In the genomic region with DNA sequence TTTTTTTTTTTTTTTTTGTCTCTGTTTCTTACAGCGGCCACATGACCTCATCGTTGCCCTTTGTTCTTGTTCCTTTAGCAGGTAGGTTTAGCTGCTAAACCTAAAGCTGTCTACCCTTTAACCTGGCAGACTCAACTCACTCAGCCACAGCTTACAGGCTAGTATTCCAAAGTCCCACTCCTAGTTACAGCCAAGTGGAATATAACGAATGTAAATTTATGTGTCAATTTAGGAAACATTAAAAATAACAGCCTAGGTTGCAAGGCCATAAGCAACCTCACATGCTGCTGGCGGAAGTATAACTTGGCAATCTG, we compare ENCODE assay signal across 19 mouse cellular contexts.
DNase-seq lines count a peak whose midpoint lies in the region; ATAC-seq lines count a peak whose summit lies in the region.
"Had no signal": no experiment of that assay in that cellular context is flagged by ENCODE, and none has a peak within 500 bp of the region (broad histone marks: within the 10 kb centered on the region; RNA-seq: fewer than 3 reads in every experiment).

No protein-coding gene starts in this region.

- H3K4me1 ChIP-seq in hindbrain, embryonic 12.5 days, result 0 out of 2 replicates have a peak, but pooled peaks cover 5% of the 10 kb centered on the region
- no peaks in the 10 kb centered on the region for H3K4me1 ChIP-seq in hindbrain, embryonic 14.5 days (replicated peaks; ENCODE audit: control insufficient read depth, insufficient read depth, low read length)
- peaks cover 12% of the 10 kb centered on the region for H3K4me1 ChIP-seq in neural tube, embryonic 13.5 days (replicated peaks)
- H3K4me1 ChIP-seq in midbrain, embryonic 11.5 days (ENCODE audit: control insufficient read depth, insufficient read depth, low read length), result peaks cover 5% of the 10 kb centered on the region; the same call in 1 of the 2 replicates

- H3K36me3 ChIP-seq in hindbrain, embryonic 12.5 days, result no peaks in the 10 kb centered on the region
- no peaks in the 10 kb centered on the region for H3K36me3 ChIP-seq in hindbrain, embryonic 14.5 days (replicated peaks; ENCODE audit: control insufficient read depth, insufficient read depth)
- H3K36me3 ChIP-seq in neural tube, embryonic 13.5 days, result no peaks in the 10 kb centered on the region
- H3K36me3 ChIP-seq in midbrain, embryonic 11.5 days (ENCODE audit: control insufficient read depth, insufficient read depth, low read length), result no peaks in the 10 kb centered on the region
- H3K36me3 ChIP-seq: heart, embryonic 15.5 days; hindbrain, embryonic 13.5 days had no signal

- 46% methylated on average over 4 of the region's 4 CpGs for WGBS in hindbrain, embryonic 12.5 days
- WGBS in hindbrain, embryonic 14.5 days, result 36% methylated on average over 4 of the region's 4 CpGs
- 35% methylated on average over 4 of the region's 4 CpGs for WGBS in neural tube, embryonic 13.5 days
- 49% methylated on average over 4 of the region's 4 CpGs for WGBS in midbrain, embryonic 11.5 days

- no peak for DNase-seq in hindbrain, embryonic 14.5 days (ENCODE audit: low spot score)
- DNase-seq in neural tube, embryonic 10.5 days (ENCODE audit: extremely low spot score, low spot score), result no peak
- DNase-seq in midbrain, embryonic 11.5 days (ENCODE audit: low spot score, missing footprints), result peak; percentile 90
- no peak for DNase-seq in embryo, embryonic 10.5 days (ENCODE audit: low spot score)
- DNase-seq in yolk sac, embryonic 10.5 days (ENCODE audit: low spot score), result no peak
- DNase-seq: adrenal gland, postnatal 36 days; B cell, adult 2 months; cerebellum, adult 9-10 months; liver; lung, embryonic 14.5 days; lung, postnatal 4 days; thymus, postnatal 4 days had no signal

- H3K27ac ChIP-seq in hindbrain, embryonic 12.5 days, result no peak overlapping the region
- no peak overlapping the region for H3K27ac ChIP-seq in hindbrain, embryonic 14.5 days
- H3K27ac ChIP-seq in neural tube, embryonic 13.5 days (replicated peaks), result 0 out of 2 replicates have a peak overlapping the region, but pooled peaks have one; percentile 9
- peak overlapping the region; percentile 35; the same call in 1 of the 2 replicates for H3K27ac ChIP-seq in midbrain, embryonic 11.5 days (ENCODE audit: low read depth, low read length)
- H3K27ac ChIP-seq: heart, embryonic 15.5 days; layer of hippocampus, adult 2 months had no signal

- H3K9me3 ChIP-seq in hindbrain, embryonic 12.5 days (replicated peaks), result no peaks in the 10 kb centered on the region
- H3K9me3 ChIP-seq in hindbrain, embryonic 14.5 days (ENCODE audit: control insufficient read depth, low read length), result no peaks in the 10 kb centered on the region
- H3K9me3 ChIP-seq in neural tube, embryonic 13.5 days, result no peaks in the 10 kb centered on the region
- H3K9me3 ChIP-seq in midbrain, embryonic 11.5 days (ENCODE audit: control insufficient read depth, low read length), result no peaks in the 10 kb centered on the region
- H3K9me3 ChIP-seq: heart, embryonic 15.5 days; hindbrain, embryonic 13.5 days had no signal

- peaks cover 41% of the 10 kb centered on the region for H3K27me3 ChIP-seq in hindbrain, embryonic 12.5 days
- no peaks in the 10 kb centered on the region; the same call in 1 of the 2 replicates for H3K27me3 ChIP-seq in hindbrain, embryonic 14.5 days (ENCODE audit: control insufficient read depth, insufficient read depth, low read length)
- H3K27me3 ChIP-seq in neural tube, embryonic 13.5 days, result peaks cover 52% of the 10 kb centered on the region
- H3K27me3 ChIP-seq in midbrain, embryonic 11.5 days (ENCODE audit: control insufficient read depth, insufficient read depth, low read length), result peaks cover 6% of the 10 kb centered on the region

- no peak overlapping the region for H3K4me3 ChIP-seq in hindbrain, embryonic 12.5 days
- no peak overlapping the region for H3K4me3 ChIP-seq in hindbrain, embryonic 14.5 days (replicated peaks; ENCODE audit: low read length)
- no peak overlapping the region for H3K4me3 ChIP-seq in neural tube, embryonic 13.5 days
- no peak overlapping the region for H3K4me3 ChIP-seq in midbrain, embryonic 11.5 days (ENCODE audit: low read depth, low read length)
- H3K4me3 ChIP-seq: heart, embryonic 15.5 days; hindbrain, embryonic 13.5 days; layer of hippocampus, adult 2 months had no signal

- H3K4me2 ChIP-seq in hindbrain, embryonic 12.5 days (replicated peaks), result no peak overlapping the region
- H3K4me2 ChIP-seq in hindbrain, embryonic 14.5 days (replicated peaks), result no peak overlapping the region
- no peak overlapping the region for H3K4me2 ChIP-seq in neural tube, embryonic 13.5 days
- no peak overlapping the region for H3K4me2 ChIP-seq in midbrain, embryonic 11.5 days
- H3K4me2 ChIP-seq: heart, embryonic 15.5 days; hindbrain, embryonic 13.5 days; lung, embryonic 14.5 days had no signal

- no peak overlapping the region for H3K9ac ChIP-seq in hindbrain, embryonic 12.5 days
- no peak overlapping the region for H3K9ac ChIP-seq in hindbrain, embryonic 14.5 days
- H3K9ac ChIP-seq in neural tube, embryonic 13.5 days, result no peak overlapping the region
- no peak overlapping the region for H3K9ac ChIP-seq in midbrain, embryonic 11.5 days (ENCODE audit: low read length)
- H3K9ac ChIP-seq: heart, embryonic 15.5 days; hindbrain, embryonic 13.5 days; lung, embryonic 14.5 days had no signal

- peak; percentile 29; the same call in 1 of the 2 replicates for ATAC-seq in hindbrain, embryonic 12.5 days (ENCODE audit: low FRiP score)
- ATAC-seq in hindbrain, embryonic 14.5 days (ENCODE audit: low FRiP score), result no peak
- ATAC-seq in neural tube, embryonic 13.5 days (ENCODE audit: low read depth), result peak; percentile 10; the same call in 1 of the 2 replicates
- ATAC-seq in midbrain, embryonic 11.5 days (ENCODE audit: low FRiP score), result no peak
- ATAC-seq: activated CD4-positive, CD25-positive, alpha-beta regulatory T cell, adult 4 months; Patski had no signal

Comparison
In these comparisons a context has a peak if more than half of its experiments do, and no peak if none do; other contexts are left out.
1. ATAC-seq: peak in hindbrain, embryonic 12.5 days (single experiment) and neural tube, embryonic 13.5 days (single experiment); none in hindbrain, embryonic 14.5 days (single experiment) and midbrain, embryonic 11.5 days (single experiment).
2. H3K27ac ChIP-seq: peak in neural tube, embryonic 13.5 days (single experiment) and midbrain, embryonic 11.5 days (single experiment); none in hindbrain, embryonic 12.5 days (single experiment) and hindbrain, embryonic 14.5 days (single experiment).